Mouse (Mus musculus) heart, adult 2 months (tissue): ENCODE measurements around the gene Syk.

ENCODE experiments used
- CTCF ChIP-seq: fragments of 200-600 bp; IDR thresholded peaks from 2 replicates; pipeline ENCODE4 v1.8.1; 2022; ENCODE audit warnings: antibody characterized with exemption, mild to moderate bottlenecking, moderate library complexity
- EP300 ChIP-seq: fragments of 200-500 bp; IDR thresholded peaks from 2 replicates; pipeline ENCODE4 v1.6.1; 2011; ENCODE audit warnings: low read depth, low read length, control low read depth; ENCODE audit not compliant: insufficient read depth
- POLR2A ChIP-seq: fragments of 200-500 bp; IDR thresholded peaks from 2 replicates; pipeline ENCODE4 v1.6.1; 2011; ENCODE audit warnings: mild to moderate bottlenecking, low read depth, low read length, control low read depth; ENCODE audit not compliant: insufficient read depth

- TF ChIP-seq CTCF (no peak), POLR2A (no peak), EP300 (no peak)
Observed at GRCm38 (mm10) chr13:52692311-52692710, 109.3 kb downstream of the Syk start.
